Mouse (Mus musculus) forebrain, embryonic 14.5 days (tissue): ENCODE results near the gene Net1. TPM values are rescaled to one million over a fixed set of nuclear protein-coding genes. Genes with fewer than 3 reads are reported as not detected.

Experiments used
- microRNA-seq: library from miRNA; unstranded; fragments of <30 nt; microRNA quantifications from one replicate; pipeline ENCODE4, GENCODE M21; 2016
- polyA plus RNA-seq: library from polyadenylated mRNA; unstranded; fragments of >200 nt; fragmentation: Nextera tagmentation; extraction: Ambion mirVana; gene quantifications from 2 replicates; pipeline ENCODE4 v1.2.1, GENCODE M21; 2014

The Net1 gene
- polyA plus RNA-seq, 1 experiment from 2014 or later, result 11.1 TPM

Small RNA genes lying within 50 kb of the gene (microRNA-seq; reads per million reads assigned to microRNA genes)
- gene Gm22460, result not detected

Other genes starting within 250 kb of the Net1 start
- gene Calml3, start 113.9 kb downstream of the Net1 start, polyA plus RNA-seq, result not detected in 2 replicates
- not detected in 2 replicates for gene Calm4, start 80.5 kb downstream of the Net1 start, polyA plus RNA-seq
- gene Calm5, start 64.0 kb downstream of the Net1 start, polyA plus RNA-seq, result not detected in 2 replicates
- not detected in 2 replicates for gene Tubal3, start 54 bp upstream of the Net1 start, polyA plus RNA-seq
- gene Ucn3, start 27.1 kb upstream of the Net1 start, polyA plus RNA-seq, result 0.15 TPM in 1 of 2 replicates, not detected in the other
- 0.67 and 0.90 TPM in 2 replicates for gene Akr1c14, start 130.8 kb upstream of the Net1 start, polyA plus RNA-seq
- gene Akr1c18, start 232.4 kb upstream of the Net1 start, polyA plus RNA-seq, result 0.20 TPM in 1 of 2 replicates, not detected in the other